Mouse (Mus musculus): ENCODE measurements at regions not wholly inside any gene's neighbourhood (a gene's known extent, or its start where the extent isn't known, plus 50 kb on each side); places are given as distances from the start of the nearest gene placed in this dataset.
A peak's percentile ranks its signal among the peaks of the same experiment; 100 is the strongest.

DNA sequence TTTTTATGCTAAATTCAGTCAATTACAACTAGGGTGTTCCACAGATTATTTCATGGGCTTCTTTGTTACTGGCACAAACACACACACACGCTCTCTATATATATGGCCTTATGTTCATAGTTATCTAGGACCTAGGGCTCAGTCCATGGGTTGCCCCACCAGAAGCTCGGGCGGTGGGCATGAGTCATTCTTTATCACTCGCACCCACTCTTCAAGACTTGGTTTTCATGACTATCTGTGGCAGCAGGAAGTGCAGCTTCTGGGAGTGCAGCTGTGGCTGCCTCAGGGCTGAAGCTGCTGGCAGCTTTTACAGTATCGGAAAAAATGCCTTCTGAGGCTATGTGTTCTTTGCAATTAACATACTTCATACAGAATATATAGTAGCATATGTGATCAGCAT is 198.7 kb downstream of the Ipo11 start:
- Histone ChIP-seq H3K27me3 (ENCODE audit: control insufficient read depth, insufficient read depth, low read length) (no peaks in the 10 kb centered on the region), H3K4me2 (replicated peaks; ENCODE audit: low read depth, low read length) (no peak overlapping the region), H3K9me3 (ENCODE audit: control insufficient read depth, low read length) (no peaks in the 10 kb centered on the region), H3K4me3 (ENCODE audit: low read depth, low read length) (no peak overlapping the region), H3K36me3 (ENCODE audit: control insufficient read depth, insufficient read depth, low read length) (no peaks in the 10 kb centered on the region), H3K9ac (ENCODE audit: low read depth, low read length) (no peak overlapping the region), H3K4me1 (replicated peaks; ENCODE audit: control insufficient read depth, insufficient read depth, low read length) (no peaks in the 10 kb centered on the region), H3K27ac (ENCODE audit: low read depth, low read length) (no peak overlapping the region)
- no peak for ATAC-seq (ENCODE audit: low FRiP score)
- WGBS: 93% methylated on average over 5 of the region's 5 CpGs
- DNase-seq (ENCODE audit: low spot score): no peak

- DNase-seq (ENCODE audit: low spot score): no peak
- Histone ChIP-seq H3K4me2 (replicated peaks; ENCODE audit: low read depth, low read length) (no peak overlapping the region), H3K9me3 (ENCODE audit: control insufficient read depth, low read length) (no peaks in the 10 kb centered on the region), H3K4me3 (ENCODE audit: low read depth, low read length) (no peak overlapping the region), H3K9ac (ENCODE audit: low read depth, low read length) (no peak overlapping the region), H3K27ac (ENCODE audit: low read depth, low read length) (no peak overlapping the region), H3K4me1 (replicated peaks; ENCODE audit: control insufficient read depth, insufficient read depth, low read length) (no peaks in the 10 kb centered on the region), H3K27me3 (ENCODE audit: control insufficient read depth, insufficient read depth, low read length) (no peaks in the 10 kb centered on the region), H3K36me3 (ENCODE audit: control insufficient read depth, insufficient read depth, low read length) (no peaks in the 10 kb centered on the region)
- 90% methylated on average over 2 of the region's 2 CpGs for WGBS
- no peak for ATAC-seq (ENCODE audit: low FRiP score)
Observed at GRCm38 (mm10) chr13:106734323-106734722, 202.4 kb downstream of the Ipo11 start.

DNA sequence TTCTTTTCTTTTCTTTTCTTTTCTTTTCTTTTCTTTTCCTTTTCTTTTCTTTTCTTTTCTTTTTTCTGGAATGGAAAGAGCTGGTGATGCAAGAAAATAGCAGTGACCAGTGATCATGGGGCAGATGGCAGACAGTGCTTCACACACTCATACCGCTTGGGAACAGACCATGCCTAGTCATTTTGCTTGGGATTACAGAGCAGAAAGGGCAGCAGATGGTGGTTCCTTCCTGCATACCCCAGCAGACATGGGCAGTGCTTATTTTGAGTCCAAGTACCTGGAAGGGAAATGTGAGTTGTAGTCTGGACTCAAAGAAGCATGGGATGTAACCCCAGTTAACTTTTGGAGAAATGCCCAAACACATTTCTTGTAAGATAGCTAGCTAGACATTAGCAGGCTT is 203.9 kb downstream of the Ipo11 start:
- H3K36me3 ChIP-seq (ENCODE audit: control insufficient read depth, insufficient read depth, low read length): no peaks in the 10 kb centered on the region
- H3K4me1 ChIP-seq (replicated peaks; ENCODE audit: control insufficient read depth, insufficient read depth, low read length): no peaks in the 10 kb centered on the region
- WGBS: 93% methylated on average over 1 of the region's 1 CpGs
- no peak overlapping the region for H3K4me3 ChIP-seq (ENCODE audit: low read depth, low read length)
- H3K9ac ChIP-seq (ENCODE audit: low read depth, low read length): no peak overlapping the region
- DNase-seq (ENCODE audit: low spot score): no peak
- no peak overlapping the region for H3K27ac ChIP-seq (ENCODE audit: low read depth, low read length)
- H3K4me2 ChIP-seq (replicated peaks; ENCODE audit: low read depth, low read length): no peak overlapping the region
- no peaks in the 10 kb centered on the region for H3K9me3 ChIP-seq (ENCODE audit: control insufficient read depth, low read length)
- no peak for ATAC-seq (ENCODE audit: low FRiP score)
- no peaks in the 10 kb centered on the region for H3K27me3 ChIP-seq (ENCODE audit: control insufficient read depth, insufficient read depth, low read length)

- H3K9ac ChIP-seq (ENCODE audit: low read depth, low read length): no peak overlapping the region
- no peak overlapping the region for H3K4me2 ChIP-seq (replicated peaks; ENCODE audit: low read depth, low read length)
- no peaks in the 10 kb centered on the region for H3K36me3 ChIP-seq (ENCODE audit: control insufficient read depth, insufficient read depth, low read length)
- H3K27me3 ChIP-seq (ENCODE audit: control insufficient read depth, insufficient read depth, low read length): no peaks in the 10 kb centered on the region
- H3K4me3 ChIP-seq (ENCODE audit: low read depth, low read length): no peak overlapping the region
- no peaks in the 10 kb centered on the region for H3K9me3 ChIP-seq (ENCODE audit: control insufficient read depth, low read length)
- no peaks in the 10 kb centered on the region for H3K4me1 ChIP-seq (replicated peaks; ENCODE audit: control insufficient read depth, insufficient read depth, low read length)
- WGBS: 76% methylated on average over 1 of the region's 1 CpGs
- DNase-seq (ENCODE audit: low spot score) (no peak), ATAC-seq (ENCODE audit: low FRiP score) (no peak)
- H3K27ac ChIP-seq (ENCODE audit: low read depth, low read length): no peak overlapping the region
Observed at GRCm38 (mm10) chr13:106723315-106723714, 213.4 kb downstream of the Ipo11 start.

DNA sequence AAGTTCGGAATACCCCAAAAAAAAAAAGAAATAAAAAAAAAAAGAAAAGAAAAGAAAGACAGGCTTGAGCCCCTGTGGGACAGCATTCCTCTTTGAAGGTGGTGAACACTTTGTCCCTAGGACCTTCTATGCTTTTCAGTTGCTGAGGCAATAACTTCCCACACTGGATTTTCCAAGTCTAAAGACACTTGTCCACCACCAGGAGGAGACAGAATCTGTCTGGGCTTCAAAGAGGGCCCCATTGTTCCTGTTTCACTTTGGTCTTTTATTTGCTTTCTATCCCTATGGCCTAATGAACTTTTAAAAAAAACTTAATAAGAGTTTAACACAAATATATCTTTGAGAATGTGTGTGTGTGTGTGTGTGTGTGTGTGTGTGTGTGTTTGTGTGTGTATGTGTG is 215.6 kb downstream of the Ipo11 start:
- H3K4me3 ChIP-seq (ENCODE audit: low read depth, low read length): no peak overlapping the region
- 84% methylated on average over 1 of the region's 1 CpGs for WGBS
- no peak overlapping the region for H3K4me2 ChIP-seq (replicated peaks; ENCODE audit: low read depth, low read length)
- H3K36me3 ChIP-seq (ENCODE audit: control insufficient read depth, insufficient read depth, low read length): no peaks in the 10 kb centered on the region
- H3K27ac ChIP-seq (ENCODE audit: low read depth, low read length): no peak overlapping the region
- ATAC-seq (ENCODE audit: low FRiP score) (no peak), DNase-seq (ENCODE audit: low spot score) (no peak)
- H3K9me3 ChIP-seq (ENCODE audit: control insufficient read depth, low read length): no peaks in the 10 kb centered on the region
- no peaks in the 10 kb centered on the region for H3K4me1 ChIP-seq (replicated peaks; ENCODE audit: control insufficient read depth, insufficient read depth, low read length)
- H3K27me3 ChIP-seq (ENCODE audit: control insufficient read depth, insufficient read depth, low read length): no peaks in the 10 kb centered on the region
- H3K9ac ChIP-seq (ENCODE audit: low read depth, low read length): no peak overlapping the region

GRCm38 (mm10) chr13:106715771-106716170 is 221.0 kb downstream of the Ipo11 start:
- no peak overlapping the region for H3K9ac ChIP-seq (ENCODE audit: low read depth, low read length)
- WGBS: 56% methylated on average over 2 of the region's 2 CpGs
- ATAC-seq (ENCODE audit: low FRiP score): peak; percentile 48
- no peaks in the 10 kb centered on the region for H3K27me3 ChIP-seq (ENCODE audit: control insufficient read depth, insufficient read depth, low read length)
- no peaks in the 10 kb centered on the region for H3K9me3 ChIP-seq (ENCODE audit: control insufficient read depth, low read length)
- H3K4me1 ChIP-seq (replicated peaks; ENCODE audit: control insufficient read depth, insufficient read depth, low read length): no peaks in the 10 kb centered on the region
- no peaks in the 10 kb centered on the region for H3K36me3 ChIP-seq (ENCODE audit: control insufficient read depth, insufficient read depth, low read length)
- peak; percentile 44 for DNase-seq (ENCODE audit: low spot score)
- H3K4me3 ChIP-seq (ENCODE audit: low read depth, low read length): no peak overlapping the region
- no peak overlapping the region for H3K27ac ChIP-seq (ENCODE audit: low read depth, low read length)
- H3K4me2 ChIP-seq (replicated peaks; ENCODE audit: low read depth, low read length): no peak overlapping the region

- Histone ChIP-seq H3K27me3 (ENCODE audit: control insufficient read depth, insufficient read depth, low read length) (no peaks in the 10 kb centered on the region), H3K27ac (ENCODE audit: low read depth, low read length) (no peak overlapping the region), H3K9me3 (ENCODE audit: control insufficient read depth, low read length) (no peaks in the 10 kb centered on the region), H3K4me2 (replicated peaks; ENCODE audit: low read depth, low read length) (no peak overlapping the region), H3K4me3 (ENCODE audit: low read depth, low read length) (no peak overlapping the region), H3K36me3 (ENCODE audit: control insufficient read depth, insufficient read depth, low read length) (no peaks in the 10 kb centered on the region), H3K4me1 (replicated peaks; ENCODE audit: control insufficient read depth, insufficient read depth, low read length) (no peaks in the 10 kb centered on the region), H3K9ac (ENCODE audit: low read depth, low read length) (no peak overlapping the region)
- DNase-seq (ENCODE audit: low spot score) (no peak), ATAC-seq (ENCODE audit: low FRiP score) (peak; percentile 23; the same call in 1 of the 2 replicates)
- 79% methylated on average over 8 of the region's 8 CpGs for WGBS
Observed at GRCm38 (mm10) chr13:106715234-106715633, 221.5 kb downstream of the Ipo11 start.

- no peaks in the 10 kb centered on the region for H3K4me1 ChIP-seq (replicated peaks; ENCODE audit: control insufficient read depth, insufficient read depth, low read length)
- WGBS: 79% methylated on average over 3 of the region's 3 CpGs
Observed at GRCm38 (mm10) chr13:106710580-106710979, 226.2 kb downstream of the Ipo11 start.

DNA sequence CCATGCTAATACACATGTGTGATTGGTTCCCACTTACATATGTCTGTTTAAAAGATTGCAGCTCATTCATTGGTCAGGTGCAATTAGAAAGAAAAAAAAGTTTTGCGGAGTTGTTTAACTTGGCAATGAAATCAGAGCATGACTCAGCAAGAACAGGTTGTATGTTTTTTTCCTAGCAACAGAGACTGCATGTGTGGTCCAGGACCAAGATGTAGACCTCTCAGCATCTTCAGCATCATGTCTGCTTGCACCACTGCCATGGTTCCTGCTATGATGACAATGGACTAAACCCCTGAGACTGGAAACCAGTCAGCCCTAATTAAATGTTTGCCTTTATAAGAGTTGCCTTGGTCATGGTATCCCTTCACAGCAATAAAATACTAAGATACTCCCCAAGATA is 236.4 kb downstream of the Ipo11 start:
- H3K9me3 ChIP-seq (ENCODE audit: control insufficient read depth, low read length): no peaks in the 10 kb centered on the region
- H3K4me3 ChIP-seq (ENCODE audit: low read depth, low read length): no peak overlapping the region
- DNase-seq (ENCODE audit: low spot score) (no peak), ATAC-seq (ENCODE audit: low FRiP score) (no peak)
- H3K4me2 ChIP-seq (replicated peaks; ENCODE audit: low read depth, low read length): no peak overlapping the region
- 93% methylated on average over 1 of the region's 1 CpGs for WGBS
- no peak overlapping the region for H3K27ac ChIP-seq (ENCODE audit: low read depth, low read length)
- H3K9ac ChIP-seq (ENCODE audit: low read depth, low read length): no peak overlapping the region
- H3K36me3 ChIP-seq (ENCODE audit: control insufficient read depth, insufficient read depth, low read length): no peaks in the 10 kb centered on the region
- H3K27me3 ChIP-seq (ENCODE audit: control insufficient read depth, insufficient read depth, low read length): no peaks in the 10 kb centered on the region
- H3K4me1 ChIP-seq (replicated peaks; ENCODE audit: control insufficient read depth, insufficient read depth, low read length): no peaks in the 10 kb centered on the region

More at GRCm38 (mm10) chr13:106710580-106710979, 226.2 kb downstream of the Ipo11 start:
- H3K4me3 ChIP-seq (ENCODE audit: low read depth, low read length): no peak overlapping the region
- H3K9ac ChIP-seq (ENCODE audit: low read depth, low read length): no peak overlapping the region
- H3K9me3 ChIP-seq (ENCODE audit: control insufficient read depth, low read length): no peaks in the 10 kb centered on the region
- DNase-seq (ENCODE audit: low spot score) (no peak), ATAC-seq (ENCODE audit: low FRiP score) (no peak)
- H3K36me3 ChIP-seq (ENCODE audit: control insufficient read depth, insufficient read depth, low read length): no peaks in the 10 kb centered on the region
- H3K27me3 ChIP-seq (ENCODE audit: control insufficient read depth, insufficient read depth, low read length): no peaks in the 10 kb centered on the region
- H3K27ac ChIP-seq (ENCODE audit: low read depth, low read length): no peak overlapping the region
- H3K4me2 ChIP-seq (replicated peaks; ENCODE audit: low read depth, low read length): no peak overlapping the region

All from hindbrain, embryonic 11.5 days (tissue).